Mouse (Mus musculus): ENCODE measurements around the gene Nprl3.
"Not testable (repeated sequence)": the region's sequence is repeated elsewhere in the genome, so short reads cannot be mapped to it uniquely, and the experiment has no call there.

The Nprl3 gene

DNA sequence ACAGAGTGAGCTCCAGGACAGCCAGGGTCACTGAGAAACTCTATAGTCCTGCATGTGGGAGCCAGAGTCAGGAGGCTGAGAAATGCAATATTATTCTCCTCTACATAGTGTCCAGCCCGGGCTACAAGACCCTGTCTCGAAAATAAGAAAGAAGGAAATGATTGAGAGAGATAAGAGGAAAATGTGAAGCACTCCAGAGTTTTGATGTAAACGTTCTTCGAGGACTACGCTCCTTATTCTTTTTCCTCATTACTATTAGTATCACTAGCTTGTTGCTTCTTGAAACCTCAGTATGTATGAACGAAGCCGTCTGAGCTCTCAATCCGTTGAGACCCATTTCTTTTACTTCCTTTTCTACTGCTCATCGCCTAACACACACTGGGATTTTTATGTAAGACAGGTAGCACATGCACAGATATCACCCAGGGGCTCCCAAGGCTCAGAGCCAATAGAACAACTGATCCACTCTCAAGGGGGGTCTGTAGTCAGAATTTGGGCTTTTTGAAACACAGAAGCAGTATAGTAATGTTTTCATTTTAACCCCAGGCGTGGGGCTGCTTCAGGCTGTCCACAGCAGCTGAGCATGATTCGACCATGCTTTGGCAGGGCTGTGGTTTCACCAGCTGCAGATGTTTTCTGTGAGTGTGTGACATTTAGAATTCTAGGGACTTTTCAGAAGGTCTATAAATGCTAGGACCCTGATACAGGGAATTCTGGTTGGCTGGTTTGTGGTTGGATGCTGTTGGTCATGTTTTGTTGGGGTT, 65.4 kb downstream of the Nprl3 start:
- in situ Hi-C loops (cut with MboI; ENCODE audit: low sequenced_read_pairs), result no loop called here

DNA sequence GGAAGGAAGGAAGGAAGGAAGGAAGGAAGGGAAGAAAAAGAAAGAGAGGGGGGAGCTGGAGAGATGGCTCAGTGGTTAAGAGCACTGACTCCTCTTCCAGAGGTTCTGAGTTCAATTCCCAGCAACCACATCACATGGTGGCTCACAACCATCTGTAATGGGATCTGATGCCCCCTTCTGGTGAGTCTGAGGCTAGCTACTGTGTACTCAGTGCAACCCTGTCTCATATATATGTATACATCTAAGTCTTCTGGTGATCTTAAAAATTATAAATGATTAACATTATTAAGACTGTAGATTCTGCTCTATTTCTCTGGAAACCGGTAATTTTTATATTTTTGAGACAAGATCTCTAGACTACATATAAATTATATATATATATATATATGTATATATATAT, 66.5 kb downstream of the Nprl3 start:
- in situ Hi-C loops (cut with MboI; ENCODE audit: low sequenced_read_pairs), result not testable (repeated sequence)

- in situ Hi-C loops (cut with MboI; ENCODE audit: low sequenced_read_pairs), result no loop called here
Measured at GRCm38 (mm10) chr11:32200075-32200601, 67.4 kb downstream of the Nprl3 start, which contains the start of gene Il9r. TSS of gene Il9r (minus strand) at chr11:32200279.

- in situ Hi-C loops (cut with MboI; ENCODE audit: low sequenced_read_pairs), result no loop called here
Measured at GRCm38 (mm10) chr11:32199230-32199629, 68.3 kb downstream of the Nprl3 start.

DNA sequence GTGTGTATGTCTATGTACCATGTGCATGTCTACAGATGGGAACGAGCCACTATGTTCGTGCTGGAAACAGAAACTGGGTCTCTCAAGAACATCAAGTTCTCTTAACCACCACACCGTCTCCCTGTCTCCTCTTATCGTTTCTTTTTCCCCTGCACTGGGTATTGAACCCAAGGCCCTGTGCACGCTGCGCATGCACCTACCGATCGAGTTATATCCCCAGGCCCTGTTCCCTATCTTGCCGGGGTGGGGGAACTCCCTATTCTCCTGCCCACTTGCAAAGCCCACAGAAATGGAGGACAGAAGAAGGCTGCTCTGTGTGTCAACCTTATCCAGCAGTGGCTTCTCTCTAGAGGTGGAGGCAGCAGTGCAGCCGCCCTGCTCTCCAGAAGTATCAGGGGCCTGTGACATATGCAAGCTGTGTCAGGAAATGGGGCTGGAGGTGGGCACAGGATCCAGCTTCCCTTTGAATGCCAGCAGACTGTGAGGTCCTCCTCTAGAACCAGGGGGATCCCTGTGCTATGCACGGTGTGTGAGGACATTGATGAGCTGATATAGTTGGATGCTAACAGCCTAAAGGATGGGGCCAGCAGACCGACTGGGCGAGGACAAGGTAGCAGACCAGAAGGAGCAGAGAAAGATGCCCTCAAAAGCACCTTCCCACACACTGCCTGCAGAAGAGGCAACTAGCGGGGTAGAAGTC, 69.1 kb downstream of the Nprl3 start:
- in situ Hi-C loops (cut with MboI; ENCODE audit: low sequenced_read_pairs), result no loop called here

DNA sequence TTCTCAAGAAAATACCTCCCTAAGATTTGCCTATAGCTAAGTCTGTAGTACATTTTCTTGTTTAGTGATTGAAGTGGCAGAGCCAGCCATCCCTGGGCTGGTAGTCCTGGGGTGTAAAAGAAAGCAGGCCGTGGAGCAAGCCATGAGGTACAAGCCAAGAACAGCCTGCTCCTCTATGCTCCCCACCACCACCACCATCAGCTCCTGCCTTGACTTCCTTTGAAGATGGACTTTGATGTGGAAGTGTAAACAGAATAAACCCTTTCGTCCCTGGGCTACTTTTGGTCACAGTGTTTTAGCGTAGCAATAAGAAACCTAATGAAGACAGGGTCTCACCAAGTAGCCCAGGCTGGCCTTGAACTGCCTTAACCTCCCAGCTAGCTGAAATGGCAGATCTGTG, 69.7 kb downstream of the Nprl3 start:
- in situ Hi-C loops (cut with MboI; ENCODE audit: low sequenced_read_pairs), result no loop called here

GRCm38 (mm10) chr11:32196727-32197126, 70.8 kb downstream of the Nprl3 start:
- in situ Hi-C loops (cut with MboI; ENCODE audit: low sequenced_read_pairs), result no loop called here

DNA sequence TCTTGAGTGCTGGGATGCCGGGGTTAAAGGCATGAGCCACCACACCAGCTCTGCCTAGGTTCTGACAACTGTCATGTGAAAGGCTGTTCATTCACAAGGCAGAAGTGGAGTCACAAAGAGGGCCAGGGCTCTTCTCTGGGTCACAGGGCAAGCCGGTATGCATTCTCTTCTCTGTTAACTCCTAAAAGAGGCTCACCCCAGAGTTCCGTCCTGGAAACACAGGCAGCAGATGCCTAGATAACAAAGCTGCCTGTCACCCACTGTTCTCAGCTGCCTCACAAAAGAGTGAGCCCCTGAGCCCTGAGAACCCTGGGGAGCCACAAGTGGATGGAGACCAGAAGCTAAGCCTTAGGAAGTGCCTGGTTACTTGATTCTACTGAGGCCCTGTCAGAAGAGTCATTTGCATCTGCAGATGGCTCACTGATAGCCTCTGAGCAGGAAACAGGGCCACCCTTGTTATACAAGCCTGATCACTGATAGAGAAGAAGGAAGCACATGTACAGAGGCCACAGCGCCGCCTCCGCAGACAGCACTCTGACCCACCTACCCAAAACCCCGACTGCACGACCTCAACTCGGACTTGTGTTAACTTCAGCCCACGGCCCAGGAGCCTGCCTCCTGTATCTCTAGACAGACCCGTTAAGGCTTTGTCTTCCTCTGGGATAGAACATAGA, 71.5 kb downstream of the Nprl3 start:
- in situ Hi-C loops (cut with MboI; ENCODE audit: low sequenced_read_pairs), result no loop called here

- in situ Hi-C loops (cut with MboI; ENCODE audit: low sequenced_read_pairs), result no loop called here
Measured at GRCm38 (mm10) chr11:32194626-32195025, 72.9 kb downstream of the Nprl3 start.

DNA sequence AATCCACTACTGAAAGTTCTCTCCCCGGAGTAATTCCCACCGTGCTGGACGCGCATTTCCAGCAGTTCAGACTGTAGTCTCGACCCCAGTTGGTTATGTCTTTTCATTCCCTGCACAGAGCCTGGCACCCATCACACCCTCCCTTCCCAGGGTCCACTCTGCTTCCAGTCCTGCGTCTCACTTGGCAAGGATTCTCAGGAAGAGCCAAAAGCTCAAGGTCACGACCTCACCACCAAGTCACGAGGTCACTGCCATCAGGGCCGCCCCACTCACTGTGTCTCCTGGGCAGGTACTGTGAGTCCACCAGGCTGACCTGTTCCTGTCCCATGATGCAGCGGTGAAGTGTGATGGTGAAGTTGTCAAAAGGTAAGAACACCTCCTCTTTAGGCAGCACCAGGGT, 73.4 kb downstream of the Nprl3 start:
- in situ Hi-C loops (cut with MboI; ENCODE audit: low sequenced_read_pairs), result no loop called here

GRCm38 (mm10) chr11:32193156-32193555, 74.4 kb downstream of the Nprl3 start:
- in situ Hi-C loops (cut with MboI; ENCODE audit: low sequenced_read_pairs), result no loop called here

DNA sequence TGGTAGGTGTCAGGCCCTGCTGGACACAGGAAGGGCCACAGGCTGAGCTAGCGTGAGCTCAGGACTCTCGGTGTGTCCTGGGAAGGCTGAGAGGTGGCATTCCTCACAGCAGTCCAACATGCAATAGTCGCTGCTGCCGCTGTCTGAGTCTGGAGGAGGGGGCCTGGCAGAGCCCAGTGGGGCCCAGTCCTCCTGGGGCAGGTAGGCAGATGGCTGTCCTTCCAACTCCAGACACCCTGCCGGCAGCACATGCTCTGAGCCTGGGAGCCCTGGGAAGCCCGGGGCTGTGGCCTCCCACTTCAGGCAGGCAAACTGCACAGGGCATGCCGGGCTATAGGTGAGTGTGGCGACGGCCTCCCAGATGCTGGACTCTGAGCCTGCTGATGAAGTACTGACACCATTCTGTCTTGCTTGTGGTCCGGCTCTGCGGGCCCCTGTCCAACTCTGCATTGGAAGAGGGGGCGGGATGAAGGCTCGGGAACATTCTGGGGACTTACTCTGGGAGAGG, 76.8 kb downstream of the Nprl3 start:
- in situ Hi-C loops (cut with MboI; ENCODE audit: low sequenced_read_pairs), result no loop called here

DNA sequence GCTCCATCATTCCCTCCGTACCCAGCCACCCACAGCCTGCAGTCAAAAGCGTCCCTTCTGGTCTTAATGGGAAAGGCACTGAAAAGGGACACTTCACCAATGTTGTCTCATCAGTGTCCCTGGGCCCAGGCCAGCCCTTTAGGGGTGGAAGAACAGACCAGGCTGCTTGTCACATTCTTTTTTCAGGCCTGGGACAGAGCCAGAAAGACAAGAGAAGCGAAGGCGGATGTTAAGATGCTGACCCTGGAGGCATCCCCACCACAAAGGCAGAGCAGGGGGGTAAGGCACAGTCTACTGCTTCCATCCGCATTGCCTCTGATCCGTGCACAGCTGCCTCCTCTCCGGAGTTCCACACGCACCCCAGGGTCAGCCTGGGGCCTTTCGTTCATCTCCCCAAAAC, 77.4 kb downstream of the Nprl3 start:
- in situ Hi-C loops (cut with MboI; ENCODE audit: low sequenced_read_pairs), result no loop called here

- in situ Hi-C loops (cut with MboI; ENCODE audit: low sequenced_read_pairs), result no loop called here
Measured at GRCm38 (mm10) chr11:32189434-32189833, 78.1 kb downstream of the Nprl3 start.

GRCm38 (mm10) chr11:32188881-32189280, 78.6 kb downstream of the Nprl3 start:
- in situ Hi-C loops (cut with MboI; ENCODE audit: low sequenced_read_pairs), result no loop called here

DNA sequence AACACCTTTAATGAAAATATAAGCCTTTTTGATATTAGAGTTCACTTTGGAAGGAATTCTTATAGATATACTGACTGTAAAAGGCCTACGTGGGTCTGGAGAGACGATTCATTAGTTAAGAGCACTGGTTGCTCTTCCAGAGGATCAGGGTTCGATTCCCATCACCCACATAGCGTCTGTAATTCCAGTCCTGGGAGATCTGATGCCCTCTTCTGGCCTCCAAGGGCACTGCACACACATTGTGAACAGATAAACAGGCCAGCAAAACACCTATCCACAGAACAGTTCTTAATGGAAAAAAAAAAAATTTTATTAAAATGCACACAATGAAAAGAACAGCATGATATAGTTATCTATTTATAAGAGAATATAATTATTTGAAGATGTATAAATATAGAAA, 80.3 kb downstream of the Nprl3 start:
- in situ Hi-C loops (cut with MboI; ENCODE audit: low sequenced_read_pairs), result no loop called here

- in situ Hi-C loops (cut with MboI; ENCODE audit: low sequenced_read_pairs), result no loop called here
Measured at GRCm38 (mm10) chr11:32186031-32186430, 81.5 kb downstream of the Nprl3 start.

DNA sequence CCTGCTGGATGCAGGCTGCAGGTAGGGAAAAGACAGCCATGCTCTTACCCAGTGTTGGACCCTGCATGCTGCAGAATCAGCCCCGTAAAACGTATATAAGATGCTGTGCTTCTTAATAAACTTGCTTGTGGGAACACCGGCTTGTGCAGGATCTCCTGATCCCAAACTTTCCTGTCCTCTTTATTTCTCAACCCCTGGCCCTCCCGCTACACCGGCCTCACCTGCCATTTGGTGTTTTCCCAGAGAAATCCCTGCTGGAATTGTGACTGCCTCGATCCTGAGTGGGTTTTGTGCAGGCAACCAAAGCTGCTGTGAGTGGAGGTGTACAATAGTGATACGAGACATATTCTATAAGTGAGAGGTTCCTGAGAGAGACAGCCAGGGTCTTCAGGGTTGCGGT, 83.0 kb downstream of the Nprl3 start:
- in situ Hi-C loops (cut with MboI; ENCODE audit: low sequenced_read_pairs), result loop anchor here (5.0 kb wide), 1 partner anchor 53 kb away; no protein-coding TSS in a partner anchor

GRCm38 (mm10) chr11:32181973-32182868, 85.3 kb downstream of the Nprl3 start:
- in situ Hi-C loops (cut with MboI; ENCODE audit: low sequenced_read_pairs), result loop anchor here (5.0 kb wide), 1 partner anchor 55 kb away; no protein-coding TSS in a partner anchor

DNA sequence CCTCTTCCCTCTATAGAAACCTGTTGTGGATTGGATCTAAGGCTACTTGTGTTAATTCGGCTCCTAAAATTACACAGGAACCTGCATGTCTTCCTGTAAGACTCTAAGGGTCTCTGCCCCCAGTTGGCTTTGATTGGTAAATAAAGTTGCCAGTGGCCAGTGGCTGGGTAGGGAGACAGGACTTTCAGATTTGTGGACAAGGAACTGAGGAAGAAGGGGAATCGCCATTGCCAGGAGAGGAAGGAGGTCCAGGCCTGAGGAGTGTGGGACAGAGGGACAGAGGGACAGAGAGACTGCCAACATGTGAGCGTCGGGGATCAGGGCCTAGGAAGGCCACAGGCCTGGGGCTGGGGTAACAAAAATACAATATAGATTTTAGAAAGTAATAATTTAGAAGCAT, 86.3 kb downstream of the Nprl3 start:
- in situ Hi-C loops (cut with MboI; ENCODE audit: low sequenced_read_pairs), result loop anchor here (5.0 kb wide), 1 partner anchor 56 kb away; no protein-coding TSS in a partner anchor

Measured in CH12F3 (cell line).